30 mouse cellular contexts compared by ENCODE assay signal in genomic region chr16:40446587-40446986, GRCm38 (mm10).
DNase-seq lines count a peak whose midpoint lies in the region; ATAC-seq lines count a peak whose summit lies in the region.
"Had no signal": no experiment of that assay in that cellular context is flagged by ENCODE, and none has a peak within 500 bp of the region (broad histone marks: within the 10 kb centered on the region; RNA-seq: fewer than 3 reads in every experiment).

No protein-coding gene starts in this region.

- H3K27ac ChIP-seq in heart, embryonic 11.5 days (ENCODE audit: low read depth, low read length) = no peak overlapping the region
- H3K27ac ChIP-seq: embryonic facial prominence, embryonic 13.5 days; forebrain, embryonic 10.5 days; forebrain, embryonic 15.5 days; heart, adult 2 months; heart, embryonic 13.5 days; hindbrain, embryonic 14.5 days; limb, embryonic 13.5 days; lung, embryonic 15.5 days; midbrain, embryonic 10.5 days; midbrain, embryonic 15.5 days; neural tube, embryonic 15.5 days; stomach, embryonic 15.5 days had no signal

- no peak overlapping the region for H3K4me2 ChIP-seq in heart, embryonic 11.5 days
- H3K4me2 ChIP-seq: embryonic facial prominence, embryonic 13.5 days; forebrain, embryonic 15.5 days; heart, embryonic 13.5 days; hindbrain, embryonic 14.5 days; limb, embryonic 13.5 days; liver, embryonic 11.5 days; lung, embryonic 15.5 days; midbrain, embryonic 15.5 days; neural tube, embryonic 15.5 days; stomach, embryonic 15.5 days had no signal

- H3K9me3 ChIP-seq in heart, embryonic 11.5 days (replicated peaks; ENCODE audit: control insufficient read depth, low read length) = no peaks in the 10 kb centered on the region
- H3K9me3 ChIP-seq: embryonic facial prominence, embryonic 13.5 days; forebrain, embryonic 10.5 days; forebrain, embryonic 15.5 days; heart, embryonic 13.5 days; limb, embryonic 13.5 days; lung, embryonic 15.5 days; midbrain, embryonic 10.5 days; midbrain, embryonic 15.5 days; neural tube, embryonic 15.5 days; stomach, embryonic 15.5 days had no signal

- H3K4me1 ChIP-seq in heart, embryonic 11.5 days (ENCODE audit: control insufficient read depth, insufficient read depth, low read length) = no peaks in the 10 kb centered on the region
- H3K4me1 ChIP-seq: embryonic facial prominence, embryonic 13.5 days; forebrain, embryonic 10.5 days; forebrain, embryonic 15.5 days; heart, embryonic 13.5 days; limb, embryonic 13.5 days; lung, embryonic 15.5 days; midbrain, embryonic 10.5 days; midbrain, embryonic 15.5 days; neural tube, embryonic 15.5 days; stomach, embryonic 15.5 days had no signal

- intact Hi-C loops in left cerebral cortex, postnatal 14 days (cut with DNase I) = no loop called here

- no peak overlapping the region for H3K9ac ChIP-seq in heart, embryonic 11.5 days (ENCODE audit: low read depth, low read length)
- H3K9ac ChIP-seq: embryonic facial prominence, embryonic 13.5 days; forebrain, embryonic 15.5 days; heart, embryonic 13.5 days; hindbrain, embryonic 14.5 days; limb, embryonic 13.5 days; lung, embryonic 15.5 days; midbrain, embryonic 15.5 days; neural tube, embryonic 15.5 days; stomach, embryonic 15.5 days had no signal

- peak; percentile 7 to 51 for DNase-seq in layer of hippocampus, adult 18-20 months (ENCODE audit: low spot score in 2 of 2)
- no peak for DNase-seq in layer of hippocampus, adult 11-12 months (ENCODE audit: low spot score)
- DNase-seq in right cerebral cortex, adult 2 months (ENCODE audit: low spot score in 2 of 2) = peak; percentile 32 to 37
- no peak for DNase-seq in right cerebral cortex, postnatal 4 days
- DNase-seq in left cerebral cortex, postnatal 14 days (ENCODE audit: low spot score in 2 of 2) = peak; percentile 9 to 31
- no peak for DNase-seq in thymus, postnatal 10 days (ENCODE audit: low spot score in 2 of 2)
- DNase-seq: adrenal gland, postnatal 14 days; cerebellum, adult 18-20 months; cerebellum, postnatal 10 days; heart, adult 2 months; heart, postnatal 10 days; kidney, adult 9 months; kidney, postnatal 10 days; retina, postnatal 1 day; thymus, postnatal 36 days had no signal

- WGBS in heart, embryonic 11.5 days (ENCODE audit: insufficient replicate concordance) = 76% methylated on average over 5 of the region's 5 CpGs

- H3K4me3 ChIP-seq in heart, embryonic 11.5 days (ENCODE audit: low read depth, low read length) = no peak overlapping the region
- H3K4me3 ChIP-seq: embryonic facial prominence, embryonic 13.5 days; forebrain, embryonic 10.5 days; forebrain, embryonic 15.5 days; heart, adult 2 months; heart, embryonic 13.5 days; limb, embryonic 13.5 days; lung, embryonic 15.5 days; midbrain, embryonic 10.5 days; midbrain, embryonic 15.5 days; neural tube, embryonic 15.5 days; stomach, embryonic 15.5 days had no signal

- H3K27me3 ChIP-seq in heart, embryonic 11.5 days (ENCODE audit: control insufficient read depth, insufficient read depth, low read length) = no peaks in the 10 kb centered on the region
- H3K27me3 ChIP-seq: embryonic facial prominence, embryonic 13.5 days; forebrain, embryonic 15.5 days; heart, embryonic 13.5 days; limb, embryonic 13.5 days; lung, embryonic 15.5 days; midbrain, embryonic 15.5 days; neural tube, embryonic 15.5 days; stomach, embryonic 15.5 days had no signal

- H3K36me3 ChIP-seq in heart, embryonic 11.5 days (ENCODE audit: control insufficient read depth, insufficient read depth, low read length) = no peaks in the 10 kb centered on the region
- H3K36me3 ChIP-seq: embryonic facial prominence, embryonic 13.5 days; forebrain, embryonic 10.5 days; forebrain, embryonic 15.5 days; heart, embryonic 13.5 days; limb, embryonic 13.5 days; lung, embryonic 15.5 days; midbrain, embryonic 10.5 days; midbrain, embryonic 15.5 days; neural tube, embryonic 15.5 days; stomach, embryonic 15.5 days had no signal

- no peak for ATAC-seq in heart, embryonic 11.5 days (replicated peaks; ENCODE audit: insufficient number of reproducible peaks, low FRiP score, low TSS enrichment)
- ATAC-seq: CD4-positive, CD25-positive, alpha-beta regulatory T cell, adult 4 months; forebrain, embryonic 15.5 days; intestine, postnatal 0 days; midbrain, embryonic 15.5 days had no signal

Comparison
In these comparisons a context has a peak if more than half of its experiments do, and no peak if none do; other contexts are left out.
1. DNase-seq: peak in layer of hippocampus, adult 18-20 months (2 of 2), right cerebral cortex, adult 2 months (2 of 2) and left cerebral cortex, postnatal 14 days (2 of 2); none in layer of hippocampus, adult 11-12 months (single experiment), right cerebral cortex, postnatal 4 days (single experiment) and thymus, postnatal 10 days (0 of 2).